Mouse (Mus musculus) hindbrain, embryonic 15.5 days (tissue): ENCODE measurements at regions not wholly inside any gene's neighbourhood (a gene's known extent, or its start where the extent isn't known, plus 50 kb on each side); places are given as distances from the start of the nearest gene placed in this dataset.
"Not testable (repeated sequence)": the region's sequence is repeated elsewhere in the genome, so short reads cannot be mapped to it uniquely, and the experiment has no call there.

Source experiments
- ATAC-seq: fragments of 200-750 bp; cut with Nextera tagmentation; 2 replicates; pipeline ENCODE4 v1.8.0; 2017; ENCODE audit warnings: low read depth, moderate number of reproducible peaks, moderate TSS enrichment; ENCODE audit not compliant: low FRiP score
- H3K27ac ChIP-seq: fragments of 300-500 bp; sonication (generic); replicated peaks from 2 replicates; pipeline ENCODE4 v1.5.1; 2015; ENCODE audit warnings: mild to moderate bottlenecking, inconsistent platforms
- H3K27me3 ChIP-seq: fragments of 300-500 bp; sonication (generic); 2 replicates; pipeline ENCODE4 v1.6.1; 2015; ENCODE audit warnings: control low read depth, inconsistent platforms
- H3K36me3 ChIP-seq: fragments of 300-500 bp; sonication (generic); 2 replicates; pipeline ENCODE4 v1.6.1; 2015; ENCODE audit warnings: control low read depth, inconsistent platforms
- H3K4me1 ChIP-seq: fragments of 300-500 bp; sonication (generic); replicated peaks from 2 replicates; pipeline ENCODE4 v1.6.1; 2015; ENCODE audit warnings: control low read depth, inconsistent platforms
- H3K4me2 ChIP-seq: fragments of 300-500 bp; sonication (generic); 2 replicates; pipeline ENCODE4 v1.6.1; 2015; ENCODE audit warnings: moderate library complexity, mild to moderate bottlenecking, inconsistent platforms
- H3K4me3 ChIP-seq: fragments of 300-500 bp; sonication (generic); 2 replicates; pipeline ENCODE4 v1.5.1; 2015; ENCODE audit warnings: mild to moderate bottlenecking, inconsistent platforms
- H3K9ac ChIP-seq: fragments of 300-500 bp; sonication (generic); 2 replicates; pipeline ENCODE4 v1.6.1; 2015; ENCODE audit warnings: inconsistent platforms
- H3K9me3 ChIP-seq: fragments of 300-500 bp; sonication (generic); 2 replicates; pipeline ENCODE4 v1.6.1; 2016; ENCODE audit warnings: control low read depth, inconsistent platforms
- WGBS: fragments of 180-500 bp; shearing (Covaris S2); methylation state at CpG from one replicate; pipeline ENCODE4 v1.1.7; 2015; 5-methylcytosine and 5-hydroxymethylcytosine counted together

DNA sequence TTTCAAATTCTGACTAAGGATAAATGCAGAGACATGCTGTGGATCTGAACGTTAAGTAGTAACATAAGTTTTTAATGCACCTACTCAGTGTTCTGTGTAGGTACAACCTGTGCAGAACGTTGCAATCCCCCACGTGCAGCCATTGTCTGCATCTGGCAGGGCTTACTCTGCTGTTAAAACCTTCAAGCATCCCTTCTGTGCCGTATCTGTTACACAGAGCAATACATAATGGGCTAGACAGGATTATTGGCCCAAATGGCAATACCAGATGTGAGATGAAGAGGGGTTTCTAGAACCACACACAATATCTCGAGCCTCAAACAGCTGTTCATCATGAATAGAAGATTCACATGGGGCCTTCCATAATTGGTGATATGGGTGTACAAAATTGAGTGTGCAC, 170.0 kb downstream of the Opa1 start:
- Histone ChIP-seq H3K9ac (no peak overlapping the region), H3K4me2 (no peak overlapping the region), H3K27ac (no peak overlapping the region), H3K36me3 (no peaks in the 10 kb centered on the region), H3K4me3 (no peak overlapping the region), H3K27me3 (0 out of 2 replicates have a peak, but pooled peaks cover under 1% of the 10 kb centered on the region), H3K4me1 (no peaks in the 10 kb centered on the region), H3K9me3 (no peaks in the 10 kb centered on the region)
- no peak for ATAC-seq
- WGBS, result 75% methylated on average over 5 of the region's 5 CpGs

- Histone ChIP-seq H3K4me1 (no peaks in the 10 kb centered on the region), H3K9me3 (no peaks in the 10 kb centered on the region), H3K9ac (no peak overlapping the region), H3K27me3 (0 out of 2 replicates have a peak, but pooled peaks cover 13% of the 10 kb centered on the region), H3K4me3 (no peak overlapping the region), H3K36me3 (no peaks in the 10 kb centered on the region), H3K4me2 (no peak overlapping the region), H3K27ac (no peak overlapping the region)
- 60% methylated on average over 8 of the region's 8 CpGs for WGBS
- no peak for ATAC-seq
Measured at GRCm38 (mm10) chr16:29754579-29755199, 175.6 kb downstream of the Opa1 start.

DNA sequence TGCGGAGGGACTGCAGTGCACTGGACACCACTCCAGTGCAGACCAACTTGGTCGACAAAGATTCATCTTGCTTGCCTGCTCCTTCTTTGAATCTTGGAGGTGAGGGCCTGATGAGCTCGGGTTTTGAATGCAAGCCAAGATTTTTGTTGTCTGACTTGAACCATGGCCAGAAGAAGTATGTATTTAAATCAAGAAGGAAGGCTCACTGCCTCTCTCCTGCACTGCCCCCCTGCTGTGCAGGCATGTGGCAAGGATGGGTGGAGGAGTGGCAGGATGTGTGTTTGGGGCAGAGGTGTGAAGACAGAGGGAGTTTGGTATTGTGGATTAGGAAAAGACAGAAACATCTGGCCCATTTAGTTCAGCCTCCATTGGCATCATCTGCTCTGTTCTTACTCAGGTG, 179.1 kb downstream of the Opa1 start:
- H3K36me3 ChIP-seq, result no peaks in the 10 kb centered on the region
- H3K27me3 ChIP-seq, result 0 out of 2 replicates have a peak, but pooled peaks cover 19% of the 10 kb centered on the region
- H3K27ac ChIP-seq, result no peak overlapping the region
- H3K4me1 ChIP-seq, result peaks cover 7% of the 10 kb centered on the region; the same call in 1 of the 2 replicates
- no peaks in the 10 kb centered on the region for H3K9me3 ChIP-seq
- 73% methylated on average over 3 of the region's 3 CpGs for WGBS
- H3K9ac ChIP-seq, result no peak overlapping the region
- no peak overlapping the region for H3K4me2 ChIP-seq
- no peak overlapping the region for H3K4me3 ChIP-seq
- ATAC-seq, result no peak

DNA sequence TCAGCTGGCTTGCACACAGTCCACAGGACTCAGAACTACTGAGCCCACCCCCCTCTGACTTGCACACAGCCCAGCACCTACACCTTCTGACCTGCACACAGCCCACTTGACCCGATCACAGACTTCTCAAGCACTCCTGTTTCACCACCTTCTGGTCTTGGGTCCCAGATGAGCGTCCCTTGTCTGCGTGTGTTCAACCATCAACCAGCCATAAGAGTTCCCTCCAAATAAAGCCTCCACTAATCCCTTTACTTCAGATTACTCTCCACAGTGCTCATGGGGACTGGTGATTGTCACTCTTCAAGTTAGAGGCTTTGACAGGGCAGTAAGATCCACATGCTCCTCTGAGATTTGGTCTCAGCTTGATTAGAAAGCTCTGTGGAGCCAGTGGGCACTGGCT, 180.3 kb downstream of the Opa1 start:
- no peak overlapping the region for H3K4me2 ChIP-seq
- no peak overlapping the region for H3K9ac ChIP-seq
- H3K9me3 ChIP-seq, result no peaks in the 10 kb centered on the region
- no peak overlapping the region for H3K4me3 ChIP-seq
- H3K36me3 ChIP-seq, result no peaks in the 10 kb centered on the region
- no peak for ATAC-seq
- no peak overlapping the region for H3K27ac ChIP-seq
- H3K27me3 ChIP-seq, result 0 out of 2 replicates have a peak, but pooled peaks cover 15% of the 10 kb centered on the region
- WGBS, result 86% methylated on average over 3 of the region's 3 CpGs
- peaks cover 7% of the 10 kb centered on the region; the same call in 1 of the 2 replicates for H3K4me1 ChIP-seq

DNA sequence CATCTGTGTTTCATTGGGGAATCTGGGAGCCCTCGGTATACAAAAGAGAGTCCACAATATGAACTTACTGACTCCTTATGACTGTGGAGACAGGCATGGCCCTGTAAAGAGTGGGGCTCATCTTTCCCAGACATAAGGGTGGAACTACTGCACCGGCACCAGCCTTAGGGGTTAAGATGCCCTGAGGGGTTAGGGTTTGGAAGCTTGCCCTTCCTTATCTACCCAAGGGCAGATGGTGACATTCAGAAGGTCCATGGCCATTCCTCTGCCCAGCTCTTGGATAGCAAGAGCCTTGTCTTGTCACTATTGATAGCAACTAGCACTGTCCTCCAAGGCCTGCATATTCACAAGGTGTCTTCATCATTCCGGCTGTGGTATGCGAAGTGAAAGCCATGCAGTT, 181.5 kb downstream of the Opa1 start:
- peaks cover 7% of the 10 kb centered on the region; the same call in 1 of the 2 replicates for H3K4me1 ChIP-seq
- H3K9me3 ChIP-seq, result no peaks in the 10 kb centered on the region
- H3K36me3 ChIP-seq, result no peaks in the 10 kb centered on the region
- 94% methylated on average over 4 of the region's 4 CpGs for WGBS
- no peak overlapping the region for H3K4me3 ChIP-seq
- no peak overlapping the region for H3K9ac ChIP-seq
- no peak overlapping the region for H3K27ac ChIP-seq
- no peak for ATAC-seq
- H3K27me3 ChIP-seq, result 0 out of 2 replicates have a peak, but pooled peaks cover 9% of the 10 kb centered on the region
- H3K4me2 ChIP-seq, result no peak overlapping the region

DNA sequence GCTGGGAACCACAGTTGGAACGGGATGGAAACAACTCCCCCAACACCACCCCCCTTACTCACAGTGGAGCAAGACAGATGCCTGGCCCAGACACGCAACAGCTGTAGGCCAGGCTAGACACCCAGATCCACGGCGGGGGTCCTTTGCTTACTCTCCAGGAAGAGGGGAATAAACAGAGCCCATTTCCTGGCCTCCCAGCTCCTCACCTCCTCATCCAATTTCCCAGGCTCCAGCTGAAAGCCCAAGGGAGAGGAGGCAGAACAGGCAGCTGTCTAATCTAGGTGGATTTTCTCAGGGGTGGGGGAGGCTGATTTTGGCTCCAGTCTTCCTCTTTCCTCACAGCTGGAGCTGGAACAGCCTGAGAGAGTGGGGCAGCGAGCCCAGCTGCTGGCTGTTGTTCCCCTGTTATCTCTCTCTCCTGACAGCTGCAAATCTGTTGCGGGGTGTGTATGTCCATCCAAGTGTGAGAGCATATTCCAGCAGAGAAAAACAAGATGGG, 182.7 kb downstream of the Opa1 start:
- no peak for ATAC-seq
- Histone ChIP-seq H3K9me3 (no peaks in the 10 kb centered on the region), H3K27ac (no peak overlapping the region), H3K4me1 (peaks cover 7% of the 10 kb centered on the region; the same call in 1 of the 2 replicates), H3K4me3 (no peak overlapping the region), H3K36me3 (no peaks in the 10 kb centered on the region), H3K27me3 (0 out of 2 replicates have a peak, but pooled peaks cover 5% of the 10 kb centered on the region), H3K4me2 (no peak overlapping the region), H3K9ac (no peak overlapping the region)
- 25% methylated on average over 6 of the region's 6 CpGs for WGBS

- H3K9me3 ChIP-seq, result no peaks in the 10 kb centered on the region
- no peaks in the 10 kb centered on the region for H3K36me3 ChIP-seq
- no peak overlapping the region for H3K27ac ChIP-seq
- 86% methylated on average over 1 of the region's 1 CpGs for WGBS
- no peak for ATAC-seq
- H3K27me3 ChIP-seq, result 0 out of 2 replicates have a peak, but pooled peaks cover 5% of the 10 kb centered on the region
- H3K4me1 ChIP-seq, result peaks cover 7% of the 10 kb centered on the region; the same call in 1 of the 2 replicates
- no peak overlapping the region for H3K9ac ChIP-seq
- H3K4me3 ChIP-seq, result no peak overlapping the region
- H3K4me2 ChIP-seq, result no peak overlapping the region
Measured at GRCm38 (mm10) chr16:29764376-29764775, 185.2 kb downstream of the Opa1 start.

GRCm38 (mm10) chr16:29765801-29766200, 186.7 kb downstream of the Opa1 start:
- H3K4me3 ChIP-seq, H3K4me1 ChIP-seq, H3K9ac ChIP-seq, ATAC-seq, H3K4me2 ChIP-seq, H3K27ac ChIP-seq, H3K36me3 ChIP-seq, H3K27me3 ChIP-seq, H3K9me3 ChIP-seq: not testable (repeated sequence)
- 99% methylated on average over 3 of the region's 3 CpGs for WGBS

- Histone ChIP-seq H3K27me3 (no peaks in the 10 kb centered on the region), H3K36me3 (no peaks in the 10 kb centered on the region), H3K27ac (no peak overlapping the region), H3K4me2 (no peak overlapping the region), H3K4me1 (peaks cover 7% of the 10 kb centered on the region), H3K9me3 (no peaks in the 10 kb centered on the region), H3K4me3 (no peak overlapping the region), H3K9ac (no peak overlapping the region)
- WGBS, result 41% methylated on average over 4 of the region's 4 CpGs
- ATAC-seq, result no peak; the same call in 1 of the 2 replicates
Measured at GRCm38 (mm10) chr16:29771320-29771719, 192.2 kb downstream of the Opa1 start.

DNA sequence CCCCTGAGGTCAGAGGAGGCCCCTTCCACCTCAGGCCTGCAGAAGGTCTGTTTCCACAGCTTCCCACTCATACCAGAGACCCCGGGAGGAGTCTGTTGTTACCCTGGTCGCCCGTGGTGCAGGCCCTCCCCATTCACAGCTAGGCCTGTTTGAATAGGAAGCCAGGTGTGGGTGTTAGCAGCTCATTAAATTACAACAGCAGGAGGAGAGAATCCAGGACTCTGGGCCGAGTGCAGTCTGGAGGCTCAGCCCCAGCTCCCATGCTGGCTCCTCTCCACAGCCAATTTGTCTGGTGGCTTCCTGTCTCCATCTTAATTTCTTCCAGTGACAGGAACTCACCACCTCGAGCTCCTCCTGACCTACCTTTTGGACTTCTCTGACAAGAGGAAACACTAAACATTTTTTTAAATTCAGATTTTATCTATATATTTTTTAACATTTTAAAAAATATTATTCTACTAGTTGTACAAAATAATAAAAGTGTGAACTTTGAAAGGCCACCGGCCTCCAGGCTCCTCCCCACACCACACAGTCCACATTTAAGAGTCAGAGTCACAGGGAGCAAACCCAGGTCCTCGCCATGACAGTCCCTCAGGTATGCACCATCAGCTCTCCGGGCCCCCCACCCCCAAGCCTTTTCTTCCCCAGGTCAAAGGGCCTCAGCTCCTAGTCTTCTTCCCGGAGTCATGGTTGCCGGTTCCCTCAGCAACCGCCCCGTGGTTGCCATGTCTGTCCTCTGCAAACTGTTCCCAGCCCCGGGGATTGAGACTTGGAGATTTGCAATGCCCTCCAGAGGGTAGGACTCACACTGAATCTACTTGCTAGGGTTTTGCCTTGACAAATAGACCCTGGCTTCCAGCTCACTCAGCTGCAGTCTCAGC, 192.8 kb downstream of the Opa1 start:
- no peak overlapping the region for H3K4me2 ChIP-seq
- no peak for ATAC-seq
- no peak overlapping the region for H3K9ac ChIP-seq
- H3K9me3 ChIP-seq, result no peaks in the 10 kb centered on the region
- H3K27ac ChIP-seq, result no peak overlapping the region
- peaks cover 7% of the 10 kb centered on the region for H3K4me1 ChIP-seq
- H3K4me3 ChIP-seq, result no peak overlapping the region
- H3K36me3 ChIP-seq, result no peaks in the 10 kb centered on the region
- 17% methylated on average over 13 of the region's 13 CpGs for WGBS
- H3K27me3 ChIP-seq, result peaks cover 3% of the 10 kb centered on the region; the same call in 1 of the 2 replicates

DNA sequence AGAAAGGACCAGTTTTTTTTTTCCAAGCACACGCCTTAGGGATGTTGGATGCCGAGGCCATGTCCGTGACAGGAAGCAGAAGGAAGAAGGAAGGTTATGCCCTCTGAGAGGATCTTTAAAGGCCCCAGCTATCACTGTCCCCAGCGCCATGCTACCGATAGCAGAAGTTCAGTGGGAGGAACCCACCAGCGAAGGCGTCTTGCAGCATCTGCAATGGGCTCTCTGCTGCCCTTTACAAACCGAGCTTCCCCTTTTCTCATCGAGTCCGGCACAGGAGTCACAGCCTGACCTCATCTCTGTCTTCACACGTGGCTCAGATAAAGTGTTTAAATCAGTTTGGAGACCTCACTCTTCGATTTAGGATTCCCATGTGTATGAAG, 193.5 kb downstream of the Opa1 start:
- Histone ChIP-seq H3K9me3 (no peaks in the 10 kb centered on the region), H3K36me3 (no peaks in the 10 kb centered on the region), H3K9ac (no peak overlapping the region), H3K4me3 (no peak overlapping the region), H3K27ac (no peak overlapping the region), H3K27me3 (peaks cover 3% of the 10 kb centered on the region; the same call in 1 of the 2 replicates), H3K4me1 (peaks cover 7% of the 10 kb centered on the region), H3K4me2 (no peak overlapping the region)
- WGBS, result 64% methylated on average over 12 of the region's 12 CpGs
- no peak for ATAC-seq

DNA sequence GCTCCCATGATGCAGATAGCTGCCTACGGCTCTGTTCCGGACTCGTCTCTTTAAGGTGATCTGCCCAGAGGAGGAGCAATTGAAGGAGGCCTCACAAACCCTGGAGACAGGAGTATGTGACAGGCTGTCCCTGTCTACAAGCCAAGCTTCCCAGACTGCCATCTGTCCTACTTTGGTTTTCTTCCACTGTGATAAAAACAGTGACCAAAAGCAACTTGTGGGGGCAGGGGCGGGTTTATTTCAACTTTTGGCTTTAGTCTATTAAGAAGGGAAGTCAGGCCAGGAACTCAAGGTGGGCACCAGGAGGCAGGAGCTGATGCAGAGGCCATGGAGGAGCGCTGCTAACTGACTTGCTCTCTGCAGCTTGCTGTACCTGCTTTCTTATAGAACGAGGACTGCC, 193.9 kb downstream of the Opa1 start:
- no peak overlapping the region for H3K4me3 ChIP-seq
- H3K27ac ChIP-seq, result no peak overlapping the region
- no peak for ATAC-seq
- peaks cover 3% of the 10 kb centered on the region; the same call in 1 of the 2 replicates for H3K27me3 ChIP-seq
- H3K36me3 ChIP-seq, result no peaks in the 10 kb centered on the region
- H3K4me1 ChIP-seq, result peaks cover 7% of the 10 kb centered on the region
- no peaks in the 10 kb centered on the region for H3K9me3 ChIP-seq
- H3K9ac ChIP-seq, result no peak overlapping the region
- H3K4me2 ChIP-seq, result no peak overlapping the region
- whole genome bisulfite sequencing, result 81% methylated on average over 6 of the region's 6 CpGs
